1 mouse cellular context compared by ENCODE assay signal in the genomic region with DNA sequence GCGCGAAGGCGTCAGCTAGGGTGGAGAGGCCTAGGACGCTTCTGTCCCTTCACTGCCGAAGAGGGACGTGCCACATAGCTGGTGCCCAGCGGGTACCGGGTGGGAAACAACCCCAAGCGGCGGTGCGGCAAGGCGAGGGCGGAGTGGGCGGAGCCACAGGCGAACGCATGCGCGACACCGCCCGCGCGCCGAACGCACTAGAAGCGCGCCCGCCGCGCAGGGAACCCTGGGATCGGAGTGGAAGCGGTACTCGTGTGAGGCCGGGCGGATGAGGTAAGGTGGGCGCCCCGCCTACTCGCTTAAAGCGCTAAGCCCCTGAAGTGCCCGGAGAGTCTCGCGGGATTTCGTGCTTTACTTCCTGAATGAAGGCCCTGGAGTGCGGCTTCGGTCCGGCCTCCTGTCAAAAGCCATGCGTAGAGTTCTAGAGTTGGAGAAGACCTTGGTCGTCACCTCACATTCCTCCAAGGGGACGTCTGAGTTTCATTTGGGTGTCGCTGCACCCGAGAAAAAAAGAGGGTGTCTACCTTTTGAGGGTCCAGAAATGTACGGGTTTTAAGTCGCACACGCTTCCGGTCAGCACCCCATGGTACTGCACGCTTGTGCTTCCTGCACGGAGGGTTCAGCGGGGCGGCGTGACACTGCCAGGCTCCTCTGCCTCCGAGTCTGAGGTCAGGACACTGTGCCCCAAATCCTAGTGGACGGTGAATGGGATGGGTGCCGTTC.
TF ChIP-seq lines count a peak whose summit lies in the region.

A gene (minus strand): TSS at position 151 of the 723 bp plus-strand sequence.
A gene (minus strand): TSS at position 227 of the 723 bp plus-strand sequence.

TF ChIP-seq in myocyte, 11 proteins besides CTCF, POLR2A, EP300 and RAD21 (continued from another document):
- TF ChIP-seq SRF (IDR thresholded peaks at IDR 0.05; ENCODE audit: control insufficient read depth, insufficient read length, low read depth) (peak; percentile 39), CEBPB (IDR thresholded peaks at IDR 0.05; ENCODE audit: insufficient read depth, poor library complexity, severe bottlenecking) (no peak), TCF3 (IDR thresholded peaks at IDR 0.05; ENCODE audit: insufficient read length, low read depth) (no peak), POLR2AphosphoS2 (IDR thresholded peaks at IDR 0.05; ENCODE audit: insufficient read length, low read depth) (peak; percentile 91), E2F4 (IDR thresholded peaks at IDR 0.05; ENCODE audit: insufficient read depth) (peak; percentile 64), MAX (IDR thresholded peaks at IDR 0.05; ENCODE audit: low read depth) (no peak), TCF12 (IDR thresholded peaks at IDR 0.05; ENCODE audit: insufficient read depth, poor library complexity, severe bottlenecking) (no peak), REST (IDR thresholded peaks at IDR 0.05; ENCODE audit: insufficient read depth, insufficient read length) (no peak)
TF ChIP-seq in myocyte: peak in this region for 5.
